Mouse (Mus musculus) right cerebral cortex, postnatal 36 days (tissue): Measurements from ENCODE around the gene Hdac4.
A peak's percentile ranks its signal among the peaks of the same experiment; 100 is the strongest.

Experiments
- DNase-seq, 2 experiments: peaks; one replicate each; pipeline ENCODE4 v3.0.0; 2022; ENCODE audit warnings: low spot score in 2 of 2, mixed read lengths in 1 of 2

Gene Hdac4

DNA sequence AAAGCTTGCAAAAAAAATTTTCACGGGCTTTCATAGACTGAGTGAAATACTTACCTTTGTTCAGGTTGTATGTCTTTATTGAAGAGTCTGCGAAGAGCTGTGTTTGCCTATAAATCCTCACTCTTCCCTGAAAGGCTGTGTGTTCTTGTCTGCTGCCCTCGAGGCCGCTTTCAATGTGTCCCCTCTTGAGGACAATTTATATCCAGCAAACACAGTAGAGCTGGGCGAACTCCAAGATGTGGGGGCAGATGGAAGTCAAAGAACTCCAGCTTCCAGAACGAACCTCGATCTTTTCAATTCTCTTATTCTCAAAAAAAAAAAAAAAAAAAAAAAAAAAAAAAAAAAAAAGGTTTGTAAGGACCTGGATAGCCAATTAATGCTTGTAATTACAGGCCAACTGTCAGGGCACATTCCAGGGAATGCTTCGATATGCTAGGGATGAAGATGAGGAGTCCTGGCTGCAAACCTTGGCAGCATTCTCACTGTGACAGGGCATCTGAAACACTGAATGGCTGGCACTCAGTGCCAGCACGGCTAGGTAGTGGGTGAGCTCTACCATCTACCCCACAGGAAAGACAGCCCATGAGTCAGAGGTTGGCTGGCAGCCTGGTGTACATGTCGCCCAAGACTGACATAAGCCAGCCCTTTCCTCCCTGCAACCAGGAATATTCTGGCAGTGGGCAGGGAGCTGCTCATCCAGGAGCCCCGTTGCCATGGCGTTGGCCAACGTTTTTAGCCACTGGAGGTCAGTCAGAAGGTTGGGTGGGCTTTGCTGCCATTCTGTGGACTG lies at the start of gene Hdac4:
Gene Hdac4 (minus strand): TSS at position 340 of the 790 bp plus-strand sequence.
- peak; percentile 30 to 39 for DNase-seq

- DNase-seq: no peak
Observed at GRCm38 (mm10) chr1:92243549-92243948, 48.0 kb upstream of the Hdac4 start.

- DNase-seq: no peak
Observed at GRCm38 (mm10) chr1:92240072-92240471, 44.6 kb upstream of the Hdac4 start.

DNA sequence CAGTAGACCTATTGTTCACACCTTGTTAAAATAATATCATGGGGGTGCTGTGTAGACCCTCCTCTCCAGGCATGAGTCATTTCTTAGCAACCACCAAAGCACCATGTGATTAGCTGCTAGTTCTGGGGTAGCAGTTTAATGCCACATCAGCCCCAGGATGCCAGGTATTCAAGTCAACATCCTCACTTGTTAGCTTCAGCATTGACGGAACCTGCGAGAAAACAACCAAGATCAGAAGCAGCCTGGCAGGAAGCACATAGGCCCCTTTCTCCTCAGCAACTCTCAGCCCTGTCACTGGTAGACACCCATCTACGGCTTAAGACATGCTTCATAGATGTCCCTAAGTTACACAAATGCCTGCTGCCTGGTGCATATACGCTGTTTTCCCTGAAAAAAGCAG lies 40.1 kb upstream of the Hdac4 start:
- DNase-seq: no peak

- no peak for DNase-seq
Observed at GRCm38 (mm10) chr1:92225297-92225696, 29.8 kb upstream of the Hdac4 start.

DNA sequence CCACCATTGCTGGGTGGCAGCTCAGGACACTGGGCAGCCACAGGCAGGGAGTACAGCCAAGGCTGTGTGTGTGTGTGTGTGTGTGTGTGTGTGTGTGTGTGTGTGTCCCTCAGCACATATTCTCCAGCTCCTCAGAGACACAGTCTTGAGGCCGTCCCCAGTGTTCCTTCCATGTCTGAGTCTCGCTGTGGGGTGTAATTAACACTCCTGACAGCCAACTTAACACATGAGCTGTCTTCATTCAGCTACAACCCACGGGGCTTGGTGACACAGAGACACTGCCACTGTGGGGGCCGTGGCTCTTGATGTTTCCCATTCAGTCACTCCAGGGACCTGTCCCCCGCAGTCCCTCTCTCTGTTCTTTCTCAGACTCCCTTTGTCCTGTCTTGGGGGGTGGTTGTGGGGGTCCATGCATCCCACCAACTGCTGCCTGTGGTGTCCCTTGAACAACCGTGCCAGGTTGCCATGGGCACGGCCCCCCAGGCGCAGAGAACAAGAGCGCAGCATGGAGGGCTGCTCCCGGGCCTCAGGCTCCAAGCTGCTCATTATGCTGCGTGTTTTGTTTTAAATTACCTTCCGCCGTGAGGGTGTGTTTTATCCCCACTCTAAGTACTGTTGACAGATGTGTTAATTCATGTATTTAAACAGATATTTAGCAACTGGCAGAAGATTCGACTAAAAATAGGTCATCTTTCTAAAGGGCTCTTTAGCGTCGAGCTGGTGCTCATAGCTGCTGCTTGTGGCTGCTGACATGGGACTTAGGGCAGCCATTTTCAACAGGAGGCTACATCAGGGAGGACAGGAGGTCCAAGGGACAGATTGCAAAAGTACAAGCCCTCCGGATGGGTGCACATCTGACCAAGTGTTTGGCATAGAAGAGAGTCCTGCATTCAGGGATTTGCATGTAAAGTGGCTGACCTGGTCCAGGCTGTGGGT lies 28.7 kb upstream of the Hdac4 start:
- peak; percentile 52 to 58 for DNase-seq

DNA sequence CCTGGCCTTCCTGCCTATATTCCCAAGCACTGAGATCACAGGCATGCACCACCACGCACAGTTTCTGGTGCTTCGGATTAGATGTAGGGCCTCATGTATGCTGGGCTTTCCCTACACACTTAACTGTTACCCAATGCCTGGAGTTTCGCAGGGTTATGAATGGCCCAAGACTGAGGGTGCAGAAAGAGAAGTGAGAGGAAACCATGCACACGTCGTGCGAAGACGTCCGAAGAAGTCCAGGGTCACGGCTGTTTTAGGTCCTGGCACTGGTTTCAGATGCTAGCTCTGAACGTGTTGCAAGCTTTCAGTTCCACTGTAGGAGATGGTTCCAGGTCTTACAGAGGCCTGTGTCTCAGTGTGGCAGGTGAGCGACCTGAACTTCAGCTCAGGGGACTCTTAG lies 21.2 kb upstream of the Hdac4 start:
- DNase-seq: no peak

GRCm38 (mm10) chr1:92215996-92216630 lies 20.6 kb upstream of the Hdac4 start:
- no peak for DNase-seq

GRCm38 (mm10) chr1:92215131-92215638 lies 19.7 kb upstream of the Hdac4 start:
- DNase-seq: no peak

- no peak for DNase-seq
Observed at GRCm38 (mm10) chr1:92212003-92212750, 16.7 kb upstream of the Hdac4 start.

DNA sequence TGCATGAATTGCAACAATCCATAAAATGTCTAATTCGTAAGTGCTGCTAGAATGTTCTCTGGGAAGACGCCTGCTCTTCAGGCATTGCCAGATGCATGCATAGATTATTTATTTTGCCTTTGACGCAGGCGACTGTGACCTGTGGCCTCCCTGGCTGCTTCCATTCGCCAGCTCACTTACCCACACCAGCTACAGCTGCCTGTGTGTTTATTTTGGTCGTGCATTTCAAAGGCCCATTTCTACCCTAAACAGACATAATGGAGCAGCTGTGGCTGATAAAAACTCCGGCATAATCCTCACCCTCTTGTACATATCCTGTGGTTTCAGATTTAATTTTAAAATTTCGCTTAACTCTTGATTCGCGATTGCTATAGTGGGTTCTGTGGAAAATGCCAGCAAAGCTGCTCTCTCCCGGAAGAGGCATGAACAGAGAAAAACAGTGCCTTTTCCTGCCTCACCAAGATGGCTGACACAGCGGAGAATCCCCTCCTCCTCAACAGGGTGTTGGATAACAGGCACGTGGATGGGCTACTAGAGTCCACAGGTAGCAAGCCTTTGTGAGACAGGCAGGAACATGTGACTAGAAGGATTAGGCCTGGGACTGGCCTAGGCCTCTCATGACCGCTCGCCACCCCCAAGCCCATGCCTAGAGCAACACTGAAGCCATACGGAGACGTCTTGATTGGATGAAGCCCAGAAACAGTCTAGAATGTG lies 7.3 kb upstream of the Hdac4 start:
- DNase-seq: no peak

- DNase-seq: no peak
Observed at GRCm38 (mm10) chr1:92190463-92190862, 5.0 kb downstream of the Hdac4 start.

DNA sequence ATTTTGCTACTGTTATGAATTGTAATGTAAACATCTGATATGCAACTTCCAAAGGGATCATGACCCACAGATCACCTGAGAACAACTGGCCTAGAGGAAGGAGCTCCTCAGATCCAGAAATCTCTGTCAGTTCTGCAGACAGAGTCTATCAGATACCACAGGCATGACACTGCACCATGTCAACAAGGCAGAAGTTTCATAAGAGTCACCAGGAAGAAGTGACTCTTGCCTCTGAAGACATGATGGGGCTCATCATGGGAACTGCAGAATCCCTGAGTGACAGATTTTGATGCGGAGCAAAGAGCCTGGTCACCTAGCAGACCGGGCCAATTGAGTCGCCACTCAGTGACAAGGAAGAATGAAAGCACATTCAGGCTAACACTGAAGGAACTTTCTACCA lies 8.4 kb downstream of the Hdac4 start:
- no peak for DNase-seq

DNA sequence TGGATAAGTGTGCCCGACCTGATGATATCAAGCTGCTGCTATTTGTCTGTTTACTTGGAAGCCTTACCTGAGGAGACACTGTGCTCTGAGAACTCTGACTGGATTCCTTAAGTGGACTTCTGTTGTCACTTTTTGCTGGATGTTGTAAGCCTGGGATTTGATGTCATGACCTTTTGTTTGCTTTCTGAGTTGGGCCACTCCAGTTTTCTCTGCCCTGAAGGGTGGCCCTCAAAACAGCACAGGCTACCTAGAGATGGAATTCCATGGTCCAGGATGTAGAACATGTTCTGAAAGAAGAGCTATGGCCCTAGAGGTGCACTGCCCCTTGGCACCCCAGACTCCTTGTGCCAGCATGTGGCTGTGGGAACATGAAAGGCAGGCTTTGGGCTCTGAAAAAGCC lies 10.9 kb downstream of the Hdac4 start:
- no peak for DNase-seq

DNA sequence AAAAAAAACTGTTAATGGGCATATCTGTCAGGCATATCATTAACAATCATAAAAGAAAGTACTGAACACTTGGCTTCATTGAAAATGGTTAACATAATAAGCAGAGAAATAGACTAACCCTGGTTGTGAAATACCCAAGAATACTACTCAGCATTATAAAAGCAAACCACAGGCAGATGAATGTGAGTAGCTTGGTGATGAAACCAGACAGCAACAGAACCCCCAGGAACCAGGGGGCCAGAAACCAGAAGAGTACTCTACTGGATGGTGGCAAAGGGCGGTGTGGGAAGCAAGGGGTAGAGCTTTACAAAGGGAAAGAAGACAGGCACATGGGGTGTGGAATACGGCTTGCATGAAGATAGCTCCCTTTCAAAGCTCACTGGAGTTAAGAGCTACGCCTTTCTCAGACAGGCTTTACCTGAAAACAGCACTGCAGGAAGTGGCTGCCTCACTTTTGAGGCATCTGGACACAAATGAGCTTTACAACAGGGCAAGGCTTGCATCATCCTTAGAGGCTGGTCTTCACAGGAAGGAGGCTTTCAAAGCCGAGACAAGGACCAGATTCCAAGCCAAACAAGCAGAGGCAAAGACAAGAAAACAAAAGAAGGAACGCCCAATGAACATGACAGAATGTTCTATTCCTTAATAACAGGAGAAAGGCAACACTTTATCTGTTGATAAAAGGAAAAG lies 12.3 kb downstream of the Hdac4 start:
- no peak for DNase-seq

GRCm38 (mm10) chr1:92181970-92182369 lies 13.5 kb downstream of the Hdac4 start:
- DNase-seq: no peak

GRCm38 (mm10) chr1:92180141-92181137 lies 15.1 kb downstream of the Hdac4 start:
- peak; percentile 100 for DNase-seq

- DNase-seq: peak in 1 of 2 experiments; percentile 16
Observed at GRCm38 (mm10) chr1:92179489-92180006, 16.0 kb downstream of the Hdac4 start.
